Mouse (Mus musculus): ENCODE results near the gene Foxn2. TPM values are rescaled to one million over a fixed set of nuclear protein-coding genes. Genes with fewer than 3 reads are reported as not detected.

Gene Foxn2
- total RNA-seq, 2 experiments from 2014 or later: 15.6 to 15.9 TPM

- H3K27ac ChIP-seq: peak overlapping the region; percentile 82
- intact Hi-C loops (cut with DNase I): no loop called here
- no peak for DNase-seq (ENCODE audit: extremely low spot score in 1 of 2, low spot score in 2 of 2)
- no peak for TF ChIP-seq CTCF (IDR thresholded peaks at IDR 0.05)
- H3K4me3 ChIP-seq: peak overlapping the region; percentile 82
Measured at GRCm38 (mm10) chr17:88530236-88530619, 89.7 kb downstream of the Foxn2 start.

- no peak for TF ChIP-seq CTCF (IDR thresholded peaks at IDR 0.05)
- intact Hi-C loops (cut with DNase I): no loop called here
- H3K27ac ChIP-seq: peak overlapping the region; percentile 82
- no peak for DNase-seq (ENCODE audit: extremely low spot score in 1 of 2, low spot score in 2 of 2)
- H3K4me3 ChIP-seq: peak overlapping the region; percentile 82
Measured at GRCm38 (mm10) chr17:88530667-88531066, 90.2 kb downstream of the Foxn2 start.

- no peak for DNase-seq (ENCODE audit: extremely low spot score in 1 of 2, low spot score in 2 of 2)
- H3K27ac ChIP-seq: peak overlapping the region; percentile 82; the same call in 1 of the 2 replicates
- intact Hi-C loops (cut with DNase I): no loop called here
- no peak for TF ChIP-seq CTCF (IDR thresholded peaks at IDR 0.05)
- H3K4me3 ChIP-seq: peak overlapping the region; percentile 82
Measured at GRCm38 (mm10) chr17:88531176-88531575, 90.7 kb downstream of the Foxn2 start.

GRCm38 (mm10) chr17:88537842-88538430 is 97.4 kb downstream of the Foxn2 start:
- no peak overlapping the region for H3K27ac ChIP-seq
- no peak for TF ChIP-seq CTCF (IDR thresholded peaks at IDR 0.05)
- intact Hi-C loops (cut with DNase I): no loop called here
- H3K4me3 ChIP-seq: no peak overlapping the region
- no peak for DNase-seq (ENCODE audit: extremely low spot score in 1 of 2, low spot score in 2 of 2)

Other genes starting within 250 kb of the Foxn2 start
- gene Ppp1r21, start 89.4 kb downstream of the Foxn2 start, total RNA-seq (2021): 10 to 100 TPM; 77.3 to 79.5 TPM
- 1 to 10 TPM; 6.1 to 7.4 TPM for gene Ston1, start 157.0 kb downstream of the Foxn2 start, total RNA-seq (2021)
- gene Gtf2a1l, start 227.9 kb downstream of the Foxn2 start, total RNA-seq (2021): under 1 TPM; 0.28 to 0.32 TPM